Mouse (Mus musculus) bone marrow, adult 2 months (tissue): ENCODE measurements at regions not wholly inside any gene's neighbourhood (a gene's known extent, or its start where the extent isn't known, plus 50 kb on each side); places are given as distances from the start of the nearest gene placed in this dataset.

ENCODE experiments used
- CTCF ChIP-seq: fragments of 200-500 bp; IDR thresholded peaks from 2 replicates; pipeline ENCODE4 v1.5.1; 2011; ENCODE audit warnings: low read length, control low read depth; ENCODE audit not compliant: control insufficient read depth, insufficient read depth
- POLR2A ChIP-seq: fragments of 200-500 bp; IDR thresholded peaks from 2 replicates; pipeline ENCODE4 v1.6.1; 2011; ENCODE audit warnings: low read depth, mild to moderate bottlenecking, control low read depth, low read length, borderline replicate concordance; ENCODE audit not compliant: control insufficient read depth

GRCm38 (mm10) chr5:75499053-75499452 is 75.7 kb upstream of the Kit start:
- TF ChIP-seq POLR2A (no peak), CTCF (no peak)
